Mouse (Mus musculus): ENCODE data around the gene Tnrc6c.

GRCm38 (mm10) chr11:117782705-117783034 is 128.6 kb downstream of the Tnrc6c start:
- no peak for TF ChIP-seq CTCF (IDR thresholded peaks at IDR 0.05; ENCODE audit: borderline replicate concordance, insufficient read depth, low read depth, low read length)
- TF ChIP-seq POLR2A (IDR thresholded peaks at IDR 0.05; ENCODE audit: borderline replicate concordance, insufficient read depth, low read length): no peak
